Mouse (Mus musculus) ES-E14 (cell line): Measurements from ENCODE around the gene Snrnp25.

Experiments
- HCFC1 ChIP-seq: IDR thresholded peaks from 2 replicates; pipeline ENCODE4 v1.6.1; 2012; ENCODE audit warnings: low read length, inconsistent platforms, borderline replicate concordance; ENCODE audit not compliant: insufficient read depth
- ZC3H11A ChIP-seq: IDR thresholded peaks from 2 replicates; pipeline ENCODE4 v1.6.1; 2012; ENCODE audit warnings: low read depth, mild to moderate bottlenecking, inconsistent platforms, low read length, borderline replicate concordance
- ZNF384 ChIP-seq: IDR thresholded peaks from 2 replicates; pipeline ENCODE4 v1.6.1; 2012; ENCODE audit warnings: low read depth, low read length, inconsistent platforms

DNA sequence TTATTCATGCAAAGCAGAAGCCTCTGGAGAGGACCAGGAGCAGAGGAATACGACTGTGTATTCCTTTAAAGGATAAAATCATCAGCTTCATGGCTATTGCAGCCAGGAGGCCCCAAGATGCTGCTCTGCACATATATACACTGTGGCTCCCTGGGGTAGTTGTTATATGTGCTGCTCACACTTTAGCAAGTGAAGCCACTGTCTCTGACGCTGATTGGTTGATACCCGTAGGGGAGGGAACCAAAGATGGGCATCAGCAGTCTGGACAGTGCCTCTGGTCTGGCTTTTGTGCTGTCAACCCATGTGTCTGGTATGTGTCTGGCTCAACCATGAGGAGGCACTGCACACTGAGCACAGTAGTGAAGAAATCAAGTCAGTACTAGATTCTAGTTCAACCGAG, 38.5 kb upstream of the Snrnp25 start:
- TF ChIP-seq ZC3H11A (no peak), HCFC1 (no peak), ZNF384 (no peak)
